Mouse (Mus musculus) frontal cortex, postnatal 10 days (tissue): ENCODE results near the gene Btbd9.

Source experiments
- DNase-seq, 2 experiments: peaks; one replicate each; pipeline ENCODE4 v3.0.0; 2022; ENCODE audit warnings: low spot score in 2 of 2, mixed read lengths in 1 of 2

Btbd9 gene

GRCm38 (mm10) chr17:30485067-30485854, 91.0 kb downstream of the Btbd9 start:
- no peak for DNase-seq

- DNase-seq: no peak
Observed at GRCm38 (mm10) chr17:30484446-30485066, 91.7 kb downstream of the Btbd9 start.

DNA sequence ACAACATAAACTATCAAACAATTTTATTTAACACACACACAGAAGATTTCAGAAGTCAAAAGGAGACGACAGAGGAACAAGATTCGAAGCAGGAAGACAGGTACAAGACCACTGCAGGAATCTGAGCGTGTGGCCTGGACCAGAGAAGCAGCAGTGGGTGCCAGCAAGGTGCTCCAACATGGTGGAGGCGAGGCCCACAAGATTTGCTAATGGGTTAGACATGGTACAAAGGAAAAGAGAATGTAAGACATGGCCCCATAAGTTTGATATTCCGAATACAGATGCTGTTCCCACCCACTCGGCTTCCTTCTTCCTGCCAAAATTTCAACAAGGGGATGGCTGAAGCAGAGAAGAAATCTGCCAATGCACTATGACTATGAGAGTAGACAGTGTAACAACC, 94.5 kb downstream of the Btbd9 start:
- no peak for DNase-seq

GRCm38 (mm10) chr17:30481341-30481740, 94.9 kb downstream of the Btbd9 start:
- no peak for DNase-seq

GRCm38 (mm10) chr17:30480381-30480780, 95.9 kb downstream of the Btbd9 start:
- no peak for DNase-seq

GRCm38 (mm10) chr17:30478181-30478580, 98.1 kb downstream of the Btbd9 start:
- no peak for DNase-seq

- no peak for DNase-seq
Observed at GRCm38 (mm10) chr17:30474561-30474960, 101.7 kb downstream of the Btbd9 start.

DNA sequence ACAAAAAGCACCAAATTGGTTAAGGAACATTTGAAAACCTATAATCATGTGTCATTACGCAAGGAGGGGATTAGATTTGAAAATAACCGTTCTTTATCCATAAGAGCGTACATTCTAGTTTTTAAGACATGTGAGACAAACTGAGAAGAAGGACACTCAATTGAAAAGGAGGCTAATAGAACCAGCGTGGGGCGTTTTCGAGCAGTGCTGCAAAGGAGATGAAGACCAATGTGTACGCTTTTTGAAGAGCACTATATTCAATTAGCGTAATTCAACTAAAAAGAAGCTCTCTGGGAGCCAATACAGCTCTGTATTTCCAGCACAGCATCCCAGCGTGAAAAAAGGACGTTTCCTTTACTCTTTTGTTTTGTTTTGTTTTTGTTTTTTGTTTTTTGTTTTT, 103.5 kb downstream of the Btbd9 start:
- DNase-seq: no peak

DNA sequence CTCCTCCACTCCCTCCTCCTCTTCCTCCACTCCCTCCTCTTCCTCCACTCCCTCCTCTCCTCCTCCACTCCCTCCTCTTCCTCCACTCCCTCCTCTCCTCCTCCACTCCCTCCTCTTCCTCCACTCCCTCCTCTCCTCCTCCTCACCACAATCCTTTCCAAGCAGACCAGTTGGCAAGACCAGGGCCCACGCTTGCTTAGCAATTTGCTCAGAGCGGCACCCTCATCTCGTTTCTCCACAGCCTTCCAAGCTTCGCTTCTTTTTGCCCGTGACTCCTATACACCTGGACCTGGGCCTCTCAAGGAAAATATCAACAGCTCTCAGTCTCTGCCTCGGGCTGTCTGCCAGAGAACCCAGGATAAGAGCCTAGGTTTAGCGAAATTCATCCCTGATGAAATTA, 104.8 kb downstream of the Btbd9 start:
- no peak for DNase-seq

- DNase-seq: no peak
Observed at GRCm38 (mm10) chr17:30470790-30471189, 105.5 kb downstream of the Btbd9 start.

DNA sequence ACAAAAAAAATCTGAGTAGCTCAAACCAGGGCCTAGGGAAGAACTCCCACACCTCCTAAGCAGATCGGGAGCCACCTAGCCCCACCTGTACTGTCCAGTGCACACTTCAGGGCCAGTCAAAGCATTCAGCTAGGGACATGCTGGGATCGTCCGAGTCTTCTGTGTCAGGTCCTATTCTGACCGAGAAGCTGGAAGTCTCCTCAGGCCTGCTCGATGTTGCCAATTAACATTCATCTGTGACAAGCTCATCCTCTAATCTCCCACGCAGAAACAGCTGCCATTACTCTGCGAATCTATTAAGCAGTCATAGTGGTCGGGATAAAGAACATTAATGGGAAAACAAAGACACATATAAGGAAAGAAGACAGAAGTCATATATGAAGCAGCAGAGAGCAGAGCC, 106.0 kb downstream of the Btbd9 start:
- no peak for DNase-seq

GRCm38 (mm10) chr17:30469511-30470076, 106.7 kb downstream of the Btbd9 start:
- DNase-seq: no peak

GRCm38 (mm10) chr17:30468368-30468767, 107.9 kb downstream of the Btbd9 start:
- no peak for DNase-seq

GRCm38 (mm10) chr17:30467566-30468213, 108.6 kb downstream of the Btbd9 start:
- no peak for DNase-seq

GRCm38 (mm10) chr17:30465060-30465762, 111.1 kb downstream of the Btbd9 start:
- DNase-seq: no peak

DNA sequence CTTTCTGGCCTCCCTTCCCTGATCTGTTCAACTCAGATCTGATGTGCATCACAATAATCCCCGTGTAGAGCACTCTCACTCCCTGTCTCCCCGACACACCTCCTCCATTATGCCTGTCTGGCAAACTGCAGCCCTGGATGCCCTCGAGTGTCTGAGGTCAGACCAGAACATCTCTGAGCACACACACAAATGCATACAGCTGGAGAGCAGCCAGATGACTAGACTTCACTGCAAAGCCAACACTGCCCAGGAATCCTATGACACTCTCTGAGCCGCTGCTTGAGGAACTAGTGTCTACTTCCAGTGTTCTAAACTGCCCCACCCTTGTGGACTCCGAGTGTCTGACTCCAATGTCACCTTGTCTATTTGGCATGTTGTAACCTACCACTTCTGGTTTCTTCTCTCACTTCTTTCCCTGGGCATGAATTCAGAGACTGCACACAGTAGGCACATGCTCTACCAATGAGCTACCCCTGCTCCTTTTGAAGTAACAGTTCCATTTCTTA, 112.0 kb downstream of the Btbd9 start:
- DNase-seq: no peak

GRCm38 (mm10) chr17:30460727-30461349, 115.5 kb downstream of the Btbd9 start:
- DNase-seq: no peak

DNA sequence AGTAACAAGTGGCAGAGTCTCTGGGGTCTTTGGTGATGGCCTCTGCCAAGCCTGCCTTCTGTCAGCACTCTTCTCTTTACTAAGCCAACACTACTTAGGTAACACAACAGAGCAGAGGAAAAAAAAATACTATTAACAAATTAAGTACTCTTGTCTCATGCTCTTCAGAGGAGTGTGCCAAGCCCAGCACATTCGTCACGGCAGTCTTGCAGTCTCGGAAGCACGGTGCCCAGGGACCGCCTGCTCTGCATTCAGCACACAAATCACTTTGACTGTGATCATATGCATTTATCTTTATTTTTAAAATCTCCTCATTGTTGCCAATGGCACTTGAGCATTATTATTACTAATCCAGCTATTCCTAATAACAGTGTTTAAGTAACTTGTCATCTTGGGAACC, 116.6 kb downstream of the Btbd9 start:
- DNase-seq: no peak

- DNase-seq: no peak
Observed at GRCm38 (mm10) chr17:30458926-30459325, 117.4 kb downstream of the Btbd9 start.

DNA sequence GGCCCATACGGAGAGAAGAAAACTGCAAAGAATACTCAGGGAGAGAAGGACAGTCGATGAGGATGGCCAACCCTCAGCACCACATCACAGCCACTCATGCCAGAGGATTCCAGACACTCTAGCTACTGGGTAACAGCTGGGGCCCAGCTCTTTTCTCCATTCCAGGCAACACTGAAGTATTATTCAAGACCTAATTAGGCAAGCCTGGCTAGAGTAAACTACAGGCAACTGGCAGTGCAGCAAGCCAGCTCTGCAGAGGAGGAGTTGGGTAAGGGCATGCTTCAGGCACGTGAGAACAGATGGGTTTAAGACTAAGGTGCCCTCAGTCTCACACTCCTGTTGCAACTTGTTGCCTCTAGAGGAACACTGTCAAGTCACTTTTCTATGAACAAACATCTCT, 118.0 kb downstream of the Btbd9 start:
- DNase-seq: peak in 1 of 2 experiments; percentile 39

DNA sequence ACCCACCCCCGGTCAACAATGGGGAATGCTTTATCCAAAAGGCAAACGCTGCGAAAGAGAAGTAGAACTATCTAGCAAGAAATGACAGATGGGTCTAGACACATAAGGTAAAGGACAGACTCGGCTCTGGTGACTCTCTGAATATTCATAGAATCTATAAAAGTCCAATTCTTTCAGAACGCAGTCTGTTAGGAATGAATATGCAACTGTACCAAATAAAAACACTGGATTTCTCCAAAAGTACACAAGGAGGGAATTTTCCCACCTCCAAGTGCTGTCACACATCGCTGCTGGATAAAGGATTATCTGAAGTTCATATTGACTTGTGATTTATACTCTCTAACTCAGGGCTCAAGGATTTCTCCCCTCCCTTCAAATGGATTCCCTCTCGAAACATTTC, 118.8 kb downstream of the Btbd9 start:
- no peak for DNase-seq
